Mouse (Mus musculus): ENCODE results near the gene Acin1.
"Not testable (repeated sequence)": the region's sequence is repeated elsewhere in the genome, so short reads cannot be mapped to it uniquely, and the experiment has no call there.

The Acin1 gene

DNA sequence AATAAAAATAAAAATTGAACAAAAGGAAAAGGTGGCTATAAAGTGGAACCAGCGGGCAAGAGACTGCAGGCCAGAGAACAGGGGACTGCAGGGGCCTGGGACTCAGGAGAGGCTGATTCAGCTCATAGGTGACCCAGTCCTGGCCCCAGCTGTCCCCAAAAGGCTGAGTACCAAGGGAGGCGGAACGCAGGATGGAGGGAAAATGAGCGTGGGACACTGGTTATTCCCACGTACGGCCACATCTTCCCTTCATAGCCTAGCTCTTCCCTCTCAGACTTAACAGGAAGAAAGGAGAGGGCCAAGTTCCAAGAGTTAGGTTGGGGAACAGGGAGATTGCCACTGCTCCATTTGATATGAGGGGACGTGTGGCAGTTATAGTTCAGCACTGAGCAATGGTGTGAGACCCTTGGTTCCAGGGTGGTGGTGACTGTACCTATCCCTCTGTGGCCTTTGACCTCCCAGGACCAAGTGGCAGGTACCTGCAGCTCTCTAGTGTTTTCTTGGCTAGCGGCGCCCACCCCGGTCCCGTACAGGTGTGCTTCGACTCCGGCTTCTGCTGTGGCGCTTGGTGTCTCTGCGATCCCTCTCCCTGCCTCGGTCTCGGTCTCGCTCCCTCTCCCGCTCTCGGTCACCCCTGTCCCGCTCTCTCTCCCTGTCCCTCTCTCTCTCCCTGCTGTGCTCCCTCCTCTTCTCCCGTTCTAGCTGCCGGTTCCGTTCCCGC is 44.3 kb downstream of the Acin1 start:
- DNase-seq (ENCODE audit: low spot score in 2 of 2) = no peak

DNA sequence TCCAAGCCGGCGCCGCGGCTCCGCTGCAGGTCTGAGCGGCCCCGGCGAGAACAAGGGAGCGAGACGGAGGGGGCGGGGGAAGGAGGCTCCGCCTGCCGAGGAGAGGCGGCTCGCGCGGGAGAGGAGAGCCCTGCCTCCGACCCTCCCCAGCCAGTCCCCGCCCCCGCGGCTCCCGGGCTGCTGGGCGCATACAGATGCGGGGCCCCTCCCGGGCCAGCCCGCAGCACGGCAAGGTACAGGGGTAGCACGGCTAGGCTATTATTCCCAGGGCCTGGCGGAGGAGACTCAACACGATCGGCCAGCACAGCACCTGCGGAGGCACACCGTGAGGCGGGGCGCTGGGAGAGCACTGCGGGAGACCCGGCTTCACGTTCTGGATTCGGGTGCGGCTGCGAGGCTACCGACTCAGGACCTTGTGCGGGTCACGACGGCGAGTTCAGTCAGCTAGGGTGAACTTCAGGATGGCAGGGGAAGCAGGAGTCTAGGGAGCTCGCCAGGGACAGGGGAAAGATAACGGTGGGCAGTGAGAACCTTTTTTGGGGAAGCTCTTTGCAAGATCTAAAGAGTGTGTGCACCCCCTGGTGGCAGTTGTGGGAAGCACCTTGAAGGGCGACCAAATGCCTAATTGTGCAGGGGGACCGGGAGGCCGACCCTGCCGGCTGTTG is 45.3 kb downstream of the Acin1 start, which contains the start of gene Cdh24:
Cdh24 (minus strand) TSS at position 60 of the 665 bp plus-strand sequence.
- peak; percentile 80 to 88 for DNase-seq (ENCODE audit: low spot score in 2 of 2)

DNA sequence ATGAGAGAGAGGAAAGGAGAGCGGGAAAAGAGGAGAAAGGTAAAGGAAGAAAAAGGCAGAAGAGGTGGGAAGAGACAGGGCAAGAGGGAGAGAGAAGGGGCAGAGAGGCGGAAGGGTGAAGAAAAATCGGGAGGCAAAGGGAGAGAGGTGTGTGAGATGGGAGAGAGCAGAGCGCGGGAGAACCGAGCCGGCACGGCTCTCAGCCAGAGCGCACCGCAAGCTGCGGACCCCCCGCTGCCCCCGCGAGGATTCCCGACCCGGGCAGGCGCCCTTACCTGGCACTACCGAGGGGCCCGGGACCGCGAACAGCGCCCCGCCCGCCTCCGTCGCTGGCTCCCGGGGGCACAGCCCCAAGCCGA is 45.8 kb downstream of the Acin1 start, which contains the start of gene Gm17606:
Gm17606 (plus strand) TSS at position 7 of the 359 bp plus-strand sequence.
- DNase-seq (ENCODE audit: low spot score in 2 of 2) = no peak

DNA sequence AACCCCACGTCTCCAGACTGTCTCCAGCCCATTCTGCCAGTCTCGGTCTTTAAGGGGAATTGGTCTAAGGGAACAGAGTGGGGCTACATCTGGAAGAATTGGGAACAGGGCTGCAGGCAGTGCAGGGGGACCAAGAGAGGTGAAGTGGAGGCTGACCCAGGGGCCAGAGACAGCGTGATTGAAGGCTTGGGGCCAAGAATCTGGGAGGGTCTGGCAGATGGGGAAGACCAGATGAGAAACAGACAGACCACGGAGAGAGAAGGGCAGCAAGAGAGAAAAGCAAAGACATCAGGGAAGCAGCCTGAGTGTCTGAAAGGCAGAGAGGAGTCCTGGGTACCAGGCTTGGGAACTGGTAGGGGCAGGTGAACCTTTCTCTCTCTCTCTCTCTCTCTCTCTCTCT is 46.6 kb downstream of the Acin1 start:
- DNase-seq (ENCODE audit: low spot score in 2 of 2) = no peak

DNA sequence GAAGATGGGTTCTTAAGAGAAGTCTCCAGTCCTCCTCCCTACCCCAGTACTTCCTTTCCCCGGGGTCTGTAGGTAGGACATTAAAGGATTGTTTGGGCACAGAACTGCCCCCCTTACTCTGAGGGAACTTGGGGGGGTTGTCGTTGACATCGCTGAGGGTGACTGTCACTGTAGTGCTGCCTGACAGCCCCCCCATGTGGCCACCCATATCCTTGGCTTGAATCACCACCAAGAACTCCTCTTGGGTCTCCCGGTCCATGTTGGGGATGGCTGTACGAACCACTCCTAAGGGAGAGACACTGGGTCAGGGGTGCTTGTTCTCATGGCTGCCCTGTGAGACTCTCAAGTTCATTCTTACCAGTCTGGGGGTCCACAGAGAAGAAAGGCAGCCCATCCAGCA is 48.5 kb downstream of the Acin1 start:
- no peak for DNase-seq (ENCODE audit: low spot score in 2 of 2)

DNA sequence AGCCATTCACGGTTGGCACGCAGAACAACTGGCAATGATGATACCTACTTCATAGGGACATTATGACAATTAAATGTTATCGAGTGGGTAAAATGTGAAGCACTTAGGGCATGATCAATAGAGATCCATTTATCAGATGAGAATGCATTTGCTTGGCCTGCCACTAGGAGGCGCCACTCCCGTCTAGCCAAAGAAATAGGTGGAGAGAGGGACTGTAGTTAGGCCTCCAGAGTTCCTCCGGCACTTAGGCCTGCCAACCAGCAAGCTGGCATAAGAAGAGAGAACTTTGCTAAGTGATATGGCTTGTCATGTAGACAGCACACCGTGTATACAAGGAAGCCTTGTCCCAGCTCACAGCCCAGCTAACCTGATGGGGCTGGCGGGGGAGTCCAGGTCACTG is 49.8 kb downstream of the Acin1 start:
- DNase-seq (ENCODE audit: low spot score in 2 of 2) = no peak

DNA sequence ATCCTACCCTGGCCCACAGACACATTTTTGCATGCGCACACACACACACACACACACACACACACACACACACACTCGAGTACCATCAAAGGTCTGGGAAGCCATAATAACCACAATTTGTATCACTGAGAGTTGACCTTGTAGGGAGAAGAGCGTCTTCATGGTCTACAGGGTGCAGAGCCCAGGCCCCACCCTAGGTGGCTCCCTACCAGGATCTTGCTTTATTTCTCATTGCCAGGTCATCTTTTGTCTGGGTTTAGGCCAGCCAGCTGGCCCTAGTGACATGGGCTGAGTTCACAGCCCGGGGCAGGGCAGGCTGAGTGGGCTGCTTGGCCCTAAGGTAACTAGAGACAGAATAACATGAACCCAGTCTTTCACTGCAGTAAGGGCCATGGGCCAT is 52.5 kb downstream of the Acin1 start:
- no peak for DNase-seq (ENCODE audit: low spot score in 2 of 2)

DNA sequence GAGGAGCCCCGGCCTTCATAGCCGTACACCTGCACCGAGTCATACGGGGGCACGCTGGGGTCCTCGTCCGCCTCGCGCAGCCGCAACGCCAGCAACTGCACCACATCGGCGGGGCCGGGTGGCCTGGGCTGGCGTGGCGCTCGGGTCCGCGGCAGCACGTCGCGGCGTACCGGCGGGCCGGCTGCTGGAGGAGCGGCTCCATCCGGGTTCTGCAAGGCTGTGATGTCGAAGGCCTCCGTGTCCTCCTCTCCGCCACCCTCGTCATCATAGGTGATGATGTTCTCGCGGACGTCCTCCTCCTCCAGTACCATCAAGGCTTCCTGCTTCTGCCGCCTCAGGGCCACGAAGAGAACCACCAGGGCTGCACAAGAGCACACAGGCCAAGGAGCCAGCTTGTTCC is 54.5 kb downstream of the Acin1 start:
- DNase-seq (ENCODE audit: low spot score in 2 of 2) = no peak

DNA sequence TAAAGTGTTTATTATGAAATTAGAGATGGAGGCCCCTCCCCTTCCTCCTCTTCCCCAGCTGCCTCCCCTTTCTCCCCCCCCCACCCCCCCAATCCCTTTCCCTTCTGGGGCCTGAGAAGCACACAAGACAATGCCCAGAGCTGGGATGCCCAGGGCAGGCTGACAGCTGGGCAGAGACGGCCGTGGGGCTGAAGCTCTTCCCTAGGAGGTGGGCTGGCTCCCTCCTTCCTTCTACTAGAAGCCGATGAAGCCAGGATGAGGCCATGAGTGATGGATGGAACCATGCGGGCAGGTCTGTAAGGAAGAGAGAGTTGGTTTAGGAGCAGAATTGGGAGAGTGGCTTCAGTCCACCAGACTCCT is 55.5 kb downstream of the Acin1 start:
- no peak for DNase-seq (ENCODE audit: low spot score in 2 of 2)

DNA sequence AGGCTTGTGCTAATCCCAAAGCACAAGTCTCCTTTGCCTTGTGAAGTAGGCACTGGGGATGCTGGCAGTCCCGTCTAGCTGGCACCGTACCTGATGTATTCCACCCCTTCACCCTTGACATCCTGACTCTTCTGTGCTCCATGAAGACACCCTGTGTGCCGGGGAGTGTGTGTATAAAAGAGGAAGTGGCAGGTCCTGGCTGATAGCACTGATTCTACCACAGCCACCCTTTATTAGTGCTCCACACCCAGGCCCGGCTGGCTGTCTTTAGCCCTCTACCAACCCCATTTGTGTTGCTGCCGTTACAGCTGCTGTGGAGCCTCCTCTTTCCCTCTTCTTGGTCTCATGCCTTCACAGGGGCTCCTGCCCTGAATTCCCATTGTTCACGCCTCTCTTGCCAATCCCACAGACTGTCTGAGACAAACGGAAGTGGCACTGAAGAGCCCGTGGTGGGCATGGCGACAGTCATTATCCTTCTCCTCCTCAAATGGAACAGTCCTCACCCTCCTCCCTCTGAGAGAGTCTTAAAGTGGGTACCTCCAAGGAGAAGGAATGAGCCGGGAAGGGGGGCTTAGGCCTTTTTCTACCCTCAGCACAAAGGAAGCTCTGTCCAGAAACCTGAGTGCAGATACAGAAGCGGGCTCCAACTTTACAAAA is 56.0 kb downstream of the Acin1 start:
- DNase-seq (ENCODE audit: low spot score in 2 of 2) = no peak

DNA sequence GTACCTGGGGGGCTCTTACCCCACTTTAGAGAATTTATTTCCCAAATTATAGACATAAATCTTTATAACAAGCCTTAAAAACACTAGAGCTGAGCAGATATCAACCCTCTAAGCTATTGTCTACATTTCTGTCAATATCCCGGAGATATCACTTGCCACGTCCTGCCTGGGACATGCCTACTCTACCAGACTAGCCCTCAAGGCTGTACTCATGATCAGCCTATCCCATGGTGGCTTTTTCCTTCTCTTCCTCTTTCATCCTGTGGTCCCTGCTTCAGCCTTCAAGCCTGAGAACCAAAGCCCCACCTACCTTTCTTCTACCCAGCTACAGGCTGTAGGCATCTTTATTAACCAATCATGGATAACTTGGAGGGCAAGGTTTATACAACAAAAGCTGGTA is 56.9 kb downstream of the Acin1 start:
- no peak for DNase-seq (ENCODE audit: low spot score in 2 of 2)

DNA sequence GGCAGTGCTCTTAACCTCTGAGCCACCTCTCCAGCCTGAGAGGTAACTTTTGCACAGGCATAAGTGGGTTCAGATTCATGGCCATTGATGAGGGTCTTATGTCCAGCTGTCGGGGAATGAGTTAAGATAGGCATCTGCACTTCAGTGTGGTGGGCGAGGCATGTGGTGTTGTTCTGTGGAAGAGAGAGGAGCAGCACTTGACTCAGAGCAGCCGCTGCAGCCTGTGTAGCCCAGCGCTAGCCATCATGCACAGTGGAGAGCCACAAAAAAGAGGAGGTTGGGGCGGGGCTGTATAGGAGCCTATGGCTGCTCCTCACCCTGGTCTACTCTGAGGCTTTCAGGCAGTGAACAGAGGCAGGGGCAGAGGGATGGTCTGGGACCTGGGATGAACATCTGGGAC is 58.6 kb downstream of the Acin1 start:
- DNase-seq (ENCODE audit: low spot score in 2 of 2) = no peak

DNA sequence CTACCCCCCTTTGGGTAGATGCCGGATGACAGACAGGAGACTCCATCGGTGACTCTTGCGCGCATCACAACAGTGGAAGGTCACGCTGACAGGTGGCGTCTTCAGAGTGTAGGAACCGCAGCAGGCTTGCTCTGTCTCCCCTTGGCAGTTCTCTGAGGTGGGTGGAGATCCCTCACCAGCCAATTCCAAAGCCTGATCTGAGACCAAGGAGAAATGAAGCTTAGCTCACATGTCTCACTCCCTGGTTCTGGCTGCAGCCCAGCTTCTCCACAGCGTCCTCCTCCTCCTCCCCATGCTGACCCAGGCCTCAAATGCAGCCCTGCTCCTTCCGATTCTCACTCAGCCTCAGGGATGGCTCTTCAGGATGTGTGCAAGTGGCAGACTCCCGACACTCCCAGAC is 61.8 kb downstream of the Acin1 start:
- DNase-seq (ENCODE audit: low spot score in 2 of 2) = no peak

DNA sequence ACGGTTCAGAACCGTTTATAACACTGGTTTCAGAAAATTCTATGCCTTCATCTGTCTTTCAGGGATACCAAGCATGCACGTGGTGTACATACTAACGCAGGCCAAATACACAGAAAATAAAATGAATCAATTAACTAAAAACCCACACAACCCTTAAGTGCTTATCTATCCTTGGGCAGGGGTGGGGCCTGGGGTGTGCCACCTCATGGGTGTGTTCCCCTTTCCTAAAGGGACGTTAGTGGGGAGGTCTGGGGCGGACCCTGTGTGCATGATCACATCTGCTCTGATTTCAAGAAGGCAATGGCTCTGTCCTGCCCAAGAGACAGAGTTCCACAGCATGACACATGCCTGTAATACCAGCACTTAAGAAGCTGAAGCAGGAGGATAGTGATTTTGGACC is 63.4 kb downstream of the Acin1 start:
- no peak for DNase-seq (ENCODE audit: low spot score in 2 of 2)

DNA sequence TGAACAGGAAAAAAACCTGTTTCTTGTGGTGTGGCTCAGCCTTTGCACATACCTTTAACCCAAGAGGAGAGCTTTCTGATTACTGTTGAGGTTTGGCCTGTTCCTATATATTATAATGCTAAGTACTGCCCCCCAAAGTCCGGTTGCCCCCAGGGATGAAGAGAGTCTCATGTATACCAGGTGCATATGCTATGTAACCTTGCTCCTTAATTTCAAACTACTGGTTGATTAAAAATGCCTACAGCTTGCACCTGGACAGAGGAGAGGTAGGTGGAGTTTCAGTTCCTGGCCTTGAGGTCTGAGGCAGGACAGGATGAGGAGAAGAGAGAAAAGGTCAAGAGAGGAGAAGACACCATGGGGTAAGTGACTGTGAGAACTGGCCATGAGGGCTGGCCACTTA is 65.6 kb downstream of the Acin1 start, which contains the start of gene Psmb11:
Psmb11 (plus strand) TSS at position 301 of the 400 bp plus-strand sequence.
- DNase-seq (ENCODE audit: low spot score in 2 of 2) = no peak

DNA sequence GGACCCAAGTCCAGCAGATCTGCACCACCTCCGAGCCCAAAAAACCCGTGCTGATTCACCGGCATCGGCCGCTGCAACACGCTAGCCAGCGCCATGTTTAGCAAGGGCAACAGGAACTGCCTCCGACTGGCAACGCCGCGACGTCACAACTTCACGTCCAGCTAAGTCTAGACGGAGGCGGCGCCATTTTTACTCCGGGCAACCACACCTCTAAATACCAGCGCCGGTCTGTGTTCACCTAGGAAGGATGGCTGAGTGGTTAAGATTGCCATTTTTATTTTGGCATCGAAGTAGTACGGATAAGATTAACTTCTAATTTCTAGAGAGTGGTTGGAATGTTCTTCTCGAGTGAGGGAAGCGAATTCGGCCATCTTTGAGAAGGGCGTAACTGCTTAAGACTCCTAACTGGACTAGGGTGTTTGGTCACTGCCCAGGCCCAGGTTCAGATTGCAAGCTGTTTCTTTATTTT is 68.8 kb downstream of the Acin1 start, which contains the start of gene Psmb5:
Psmb5 (minus strand) TSS at position 126 of the 469 bp plus-strand sequence.
- peak; percentile 81 to 87 for DNase-seq (ENCODE audit: low spot score in 2 of 2)

DNA sequence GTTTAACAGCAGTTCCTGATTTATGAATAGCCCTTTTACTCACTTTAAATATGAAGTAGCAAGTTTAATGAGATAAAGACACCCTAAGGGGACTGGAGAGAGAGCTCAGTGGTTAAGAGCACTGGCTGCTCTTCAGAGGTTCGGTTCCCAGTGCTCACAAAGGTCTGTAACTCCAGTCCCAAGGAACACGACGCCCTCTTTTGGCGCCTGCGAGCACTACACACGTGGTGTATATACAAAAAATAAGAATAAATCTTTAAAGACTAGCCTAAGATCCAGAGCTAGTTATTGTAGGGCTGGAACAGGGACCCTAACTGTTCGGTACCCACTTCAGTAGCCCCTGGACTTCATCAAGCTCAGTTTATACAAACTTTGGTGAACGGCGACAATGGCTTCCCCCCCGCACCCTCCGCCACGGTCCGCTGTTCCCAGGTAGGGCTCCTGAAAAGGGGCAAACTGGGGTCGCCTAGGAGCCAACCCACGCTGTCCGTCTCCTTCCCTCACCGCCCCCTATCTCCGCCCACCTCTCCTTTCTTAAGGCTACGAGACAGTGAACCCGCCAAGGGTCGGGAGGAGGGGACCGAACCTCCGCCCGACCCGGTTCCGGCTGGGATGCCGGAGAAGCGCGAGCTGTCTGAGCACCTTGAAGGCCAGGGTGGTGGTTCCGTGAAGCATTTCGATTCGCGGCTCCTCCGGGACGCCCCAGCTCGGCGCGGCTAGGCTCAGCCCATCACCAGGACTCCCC is 69.4 kb downstream of the Acin1 start:
- no peak for DNase-seq (ENCODE audit: low spot score in 2 of 2)

DNA sequence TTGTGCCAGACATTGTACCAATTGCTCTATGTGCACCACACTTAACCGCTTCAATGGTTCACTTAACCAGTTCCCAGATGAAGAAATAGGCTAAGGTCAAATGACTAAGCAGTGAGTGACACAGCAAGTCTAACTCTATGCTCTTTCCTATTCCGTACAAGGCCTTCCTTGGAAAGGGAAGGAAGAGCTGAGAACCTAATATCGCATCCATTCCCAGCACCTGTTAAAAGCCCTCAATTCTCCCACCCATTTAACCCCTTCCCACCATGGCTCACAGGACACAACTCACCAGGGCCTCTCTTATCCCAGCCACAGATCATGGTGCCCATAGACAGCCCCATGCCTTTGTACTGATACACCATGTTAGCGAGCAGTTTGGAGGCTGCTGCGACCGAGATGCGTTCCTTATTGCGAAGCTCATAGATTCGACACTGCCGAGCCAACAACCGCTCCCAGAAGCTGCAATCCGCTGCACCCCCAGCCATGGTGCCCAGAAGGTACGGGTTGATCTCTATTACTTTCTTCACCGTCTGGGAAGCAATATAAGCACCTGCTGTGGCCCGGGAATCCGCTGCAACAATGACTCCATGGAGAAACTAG is 70.4 kb downstream of the Acin1 start:
- DNase-seq (ENCODE audit: low spot score in 2 of 2) = no peak

DNA sequence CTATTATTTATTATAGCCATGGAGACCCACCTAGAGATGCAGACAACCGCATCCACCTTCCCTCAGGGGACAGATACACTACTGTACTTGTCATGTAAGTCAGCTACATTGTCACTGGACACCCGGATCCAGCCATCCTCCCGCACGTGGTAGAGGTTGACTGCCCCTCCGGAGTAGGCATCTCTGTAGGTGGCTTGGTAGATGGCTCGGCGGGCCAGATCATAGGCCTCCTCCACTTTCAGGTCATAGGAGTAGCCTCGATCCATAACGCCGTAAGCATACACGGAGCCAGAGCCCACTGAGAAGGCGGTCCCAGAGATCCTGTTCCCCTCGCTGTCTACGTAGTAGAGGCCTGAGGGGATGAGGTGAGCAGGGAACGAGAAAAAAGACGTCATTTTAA is 72.6 kb downstream of the Acin1 start:
- DNase-seq (ENCODE audit: low spot score in 2 of 2) = not testable (repeated sequence)

DNA sequence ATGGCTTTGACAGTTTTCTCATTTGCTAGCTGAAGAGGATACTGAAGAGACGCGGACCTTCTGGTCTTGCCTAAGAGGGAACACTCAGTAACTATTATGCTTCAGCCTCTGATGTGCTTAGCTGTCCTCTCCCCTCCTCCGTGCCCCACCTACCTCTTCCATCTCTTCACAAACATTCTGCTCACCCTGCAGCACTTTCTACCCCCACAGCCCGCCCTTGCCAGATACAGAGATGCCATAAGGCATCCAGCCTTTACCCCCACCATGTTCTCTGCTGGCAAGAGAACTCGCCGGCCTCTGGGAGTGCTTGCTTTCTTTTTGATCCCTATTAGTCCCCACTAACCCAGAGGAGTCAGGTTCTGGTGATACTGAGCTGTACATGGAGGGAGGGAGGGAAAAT is 76.1 kb downstream of the Acin1 start:
- DNase-seq (ENCODE audit: low spot score in 2 of 2) = no peak

DNA sequence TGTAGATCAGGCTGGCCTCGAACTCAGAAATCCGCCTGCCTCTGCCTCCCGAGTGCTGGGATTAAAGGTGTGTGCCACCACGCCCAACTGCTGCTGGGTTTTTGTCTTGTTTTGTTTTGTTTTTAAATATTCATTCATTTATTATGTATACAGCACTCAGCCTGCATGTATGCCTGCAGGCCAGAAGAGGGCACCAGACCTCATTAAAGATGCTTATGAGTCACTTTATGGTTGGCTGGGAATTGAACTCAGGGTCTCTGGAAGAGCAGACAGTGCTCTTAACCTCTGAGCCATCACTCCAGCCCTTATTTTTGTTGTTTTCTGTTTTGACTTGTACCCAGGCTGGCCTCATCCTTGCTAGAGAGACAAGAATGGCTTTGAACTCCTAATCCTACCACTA is 76.8 kb downstream of the Acin1 start:
- DNase-seq (ENCODE audit: low spot score in 2 of 2) = no peak

DNA sequence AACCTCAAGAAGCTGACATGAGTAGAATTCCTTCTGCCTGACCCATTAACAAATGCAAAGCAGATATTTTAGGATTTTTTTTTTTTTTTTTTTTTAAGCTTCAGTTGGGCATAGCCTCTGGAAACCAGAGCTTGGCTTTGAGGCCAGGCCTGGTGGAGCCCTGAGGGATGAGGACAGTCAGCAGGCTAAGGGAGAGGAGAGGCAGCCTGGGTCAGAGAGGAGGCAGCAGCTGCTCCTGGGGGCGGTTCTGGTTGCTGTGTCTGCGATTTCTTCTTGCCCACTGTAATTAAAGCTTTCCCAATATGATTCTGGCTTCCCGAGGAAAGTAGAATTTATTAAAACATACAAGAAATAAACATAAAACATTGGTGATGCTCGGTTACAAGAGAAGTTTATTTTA is 77.5 kb downstream of the Acin1 start:
- DNase-seq (ENCODE audit: low spot score in 2 of 2) = no peak

All from frontal cortex, postnatal 10 days (tissue).